Mouse (Mus musculus): ENCODE measurements around the gene Trnp1.

- TF ChIP-seq CTCF (IDR thresholded peaks at IDR 0.05 in 2 of 3, conservative IDR thresholded peaks at IDR 0.05 in 1 of 3; ENCODE audit: control insufficient read depth in 1 of 3, insufficient read depth in 1 of 3, low read depth in 2 of 3, low read length in 3 of 3, poor library complexity in 1 of 3, severe bottlenecking in 1 of 3) (peak in 1 of 3 experiments; percentile 10; a peak in 3 of 6 replicates), GABPA (IDR thresholded peaks at IDR 0.05; ENCODE audit: low read depth, low read length) (no peak), GATA1 (IDR thresholded peaks at IDR 0.05; ENCODE audit: low read depth, low read length) (peak; percentile 73), POLR2A (IDR thresholded peaks at IDR 0.05; ENCODE audit: control insufficient read depth in 1 of 2, insufficient read depth in 1 of 2, low read depth in 1 of 2, low read length in 2 of 2, poor library complexity in 1 of 2) (no peak), MYC (IDR thresholded peaks at IDR 0.05; ENCODE audit: low read depth, low read length) (no peak)
These were observed 8.2 kb upstream of the Trnp1 start for GRCm38 (mm10) chr4:133506573-133506972.

Data from MEL (cell line).